Comparison of ENCODE assay signal across 8 mouse cellular contexts in the genomic region with DNA sequence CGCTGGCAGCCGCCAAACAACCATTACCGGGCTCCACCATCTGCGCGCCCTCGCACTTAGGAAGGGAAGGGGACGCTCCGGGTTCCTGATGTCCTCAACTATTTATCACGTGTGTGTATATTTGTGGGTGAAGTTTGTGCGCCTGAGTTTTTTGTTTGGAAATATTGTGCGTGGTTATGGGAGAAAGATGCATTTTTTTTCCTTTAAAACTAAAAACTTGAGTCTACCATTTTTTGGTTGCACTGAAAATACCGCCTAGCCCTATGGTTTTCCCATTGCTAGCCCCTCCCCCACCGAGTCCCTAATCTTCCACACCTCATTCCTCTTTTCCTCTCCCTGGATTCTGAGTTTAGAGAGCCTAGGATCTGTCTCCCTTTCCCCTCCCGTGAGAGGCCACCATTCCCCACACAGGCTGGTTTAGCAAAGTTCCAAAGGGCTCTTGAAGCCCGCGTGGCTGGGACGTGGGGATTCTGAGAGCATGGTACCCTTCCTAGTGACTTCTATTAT. TPM values are rescaled to one million over a fixed set of nuclear protein-coding genes. Genes with fewer than 3 reads are reported as not detected.
A peak's percentile ranks its signal among the peaks of the same experiment; 100 is the strongest.
DNase-seq lines count a peak whose midpoint lies in the region; ATAC-seq and TF ChIP-seq lines count a peak whose summit lies in the region.

No protein-coding gene starts in this region.

- no peaks in the 10 kb centered on the region for H3K27me3 ChIP-seq in hindbrain, postnatal 0 days (ENCODE audit: insufficient read depth, low read length)
- H3K27me3 ChIP-seq in neural tube, embryonic 12.5 days (replicated peaks) = 0 out of 2 replicates have a peak, but pooled peaks cover 3% of the 10 kb centered on the region

- peak overlapping the region; percentile 69 for H3K4me2 ChIP-seq in hindbrain, postnatal 0 days (ENCODE audit: low read depth, low read length)
- peak overlapping the region; percentile 77 for H3K4me2 ChIP-seq in neural tube, embryonic 12.5 days (replicated peaks)

- H3K27ac ChIP-seq in left cerebral cortex, adult 2 months = peak overlapping the region; percentile 76
- H3K27ac ChIP-seq in cortical plate, adult 2 months (ENCODE audit: insufficient read depth, low read length) = no peak overlapping the region
- peak overlapping the region; percentile 83 for H3K27ac ChIP-seq in hindbrain, postnatal 0 days
- peak overlapping the region; percentile 86; the same call in 1 of the 2 replicates for H3K27ac ChIP-seq in neural tube, embryonic 12.5 days

- intact Hi-C loops in left cerebral cortex, adult 2 months (cut with DNase I) = no loop called here
- intact Hi-C loops in left cerebral cortex, postnatal 14 days (cut with DNase I) = loop anchor here (5.0 kb wide), 2 partner anchors 80 to 220 kb away; partner anchors contain the start of gene Dph7

- TF ChIP-seq CTCF in left cerebral cortex, adult 2 months (IDR thresholded peaks at IDR 0.05) = no peak; the same call in 1 of the 2 replicates
- TF ChIP-seq CTCF in cortical plate, adult 2 months (IDR thresholded peaks at IDR 0.05; ENCODE audit: extremely low read depth, insufficient read depth, low read length) = no peak
- no peak for TF ChIP-seq CTCF in hindbrain, postnatal 0 days (IDR thresholded peaks at IDR 0.05; ENCODE audit: low read depth)

- TF ChIP-seq POLR2A in cortical plate, adult 2 months (IDR thresholded peaks at IDR 0.05; ENCODE audit: extremely low read depth, insufficient read depth, low read length) = no peak

- H3K36me3 ChIP-seq in hindbrain, postnatal 0 days (ENCODE audit: insufficient read depth, low read length) = no peaks in the 10 kb centered on the region
- H3K36me3 ChIP-seq in neural tube, embryonic 12.5 days = peaks cover 8% of the 10 kb centered on the region; the same call in 1 of the 2 replicates

- no peak for DNase-seq in left cerebral cortex, adult 2 months (ENCODE audit: extremely low spot score in 1 of 2, low spot score in 2 of 2)
- DNase-seq in left cerebral cortex, postnatal 14 days (ENCODE audit: low spot score in 2 of 2) = no peak
- DNase-seq in hindbrain, postnatal 0 days (ENCODE audit: low spot score) = peak; percentile 63
- DNase-seq in right cerebral cortex, postnatal 25 days = no peak
- DNase-seq in urinary bladder, postnatal 14 days (ENCODE audit: low spot score) = no peak

- no peaks in the 10 kb centered on the region for H3K9me3 ChIP-seq in hindbrain, postnatal 0 days (ENCODE audit: low read length)
- H3K9me3 ChIP-seq in neural tube, embryonic 12.5 days = no peaks in the 10 kb centered on the region

- no peak for ATAC-seq in hindbrain, postnatal 0 days
- no peak for ATAC-seq in neural tube, embryonic 12.5 days (ENCODE audit: low FRiP score, low read depth)
- ATAC-seq in inflammation-experienced regulatory T-cells, adult 6 months = no peak

- 1% methylated on average over 17 of the region's 17 CpGs for WGBS in hindbrain, postnatal 0 days
- WGBS in neural tube, embryonic 12.5 days = under 1% methylated on average over 17 of the region's 17 CpGs

- H3K9ac ChIP-seq in hindbrain, postnatal 0 days (replicated peaks; ENCODE audit: low read length) = peak overlapping the region; percentile 65
- H3K9ac ChIP-seq in neural tube, embryonic 12.5 days = peak overlapping the region; percentile 92

- H3K4me1 ChIP-seq in cortical plate, adult 2 months (ENCODE audit: control insufficient read depth, insufficient read depth, low read length) = peaks cover 6% of the 10 kb centered on the region; the same call in 1 of the 2 replicates
- H3K4me1 ChIP-seq in hindbrain, postnatal 0 days (ENCODE audit: insufficient read depth, low read length) = peaks cover 24% of the 10 kb centered on the region
- H3K4me1 ChIP-seq in neural tube, embryonic 12.5 days = peaks cover 70% of the 10 kb centered on the region

- peak overlapping the region; percentile 54 for H3K4me3 ChIP-seq in left cerebral cortex, adult 2 months
- H3K4me3 ChIP-seq in cortical plate, adult 2 months (ENCODE audit: insufficient read depth, low read length) = peak overlapping the region; percentile 46
- H3K4me3 ChIP-seq in hindbrain, postnatal 0 days (ENCODE audit: low read length) = peak overlapping the region; percentile 72
- H3K4me3 ChIP-seq in neural tube, embryonic 12.5 days = peak overlapping the region; percentile 82

RNA-seq across cellular contexts. Expression of gene Nrarp, which starts 1.4 kb away (rescaled TPM):
- total RNA-seq in left cerebral cortex, adult 2 months (2021) = 10 to 100 TPM; 20.2 to 21.7 TPM
- total RNA-seq in left cerebral cortex, postnatal 14 days (2021) = 10 to 100 TPM; 38.6 to 44.9 TPM
- polyA plus RNA-seq in cortical plate, adult 2 months (2012; rRNA removed) = 22.1 and 24.2 TPM in 2 replicates
- total RNA-seq in hindbrain, postnatal 0 days (2014; rRNA removed) = 50.8 and 58.0 TPM in 2 replicates
- 14.2 and 14.7 TPM in 2 replicates for polyA plus RNA-seq in hindbrain, postnatal 0 days (2015; fragmentation: Nextera tagmentation; extraction: Ambion mirVana)
- 96.8 and 97.4 TPM in 2 replicates for polyA plus RNA-seq in neural tube, embryonic 12.5 days (2016; fragmentation: Nextera tagmentation; extraction: Ambion mirVana)
- 1 to 10 TPM in 1 of 3 experiments, under 1 TPM in 2; 0.54 to 1.2 (median 0.59) TPM for polyA plus RNA-seq in inflammation-experienced regulatory T-cells, adult 6 months (2017; shearing (Covaris generic))

RNA-seq across cellular contexts. Expression of gene Tor4a, which starts 14.7 kb away (rescaled TPM):
- total RNA-seq in left cerebral cortex, adult 2 months (2021) = 1 to 10 TPM; 2.0 to 2.2 TPM
- total RNA-seq in left cerebral cortex, postnatal 14 days (2021) = 1 to 10 TPM; 1.7 to 2.6 TPM
- polyA plus RNA-seq in cortical plate, adult 2 months (2012; rRNA removed) = 2.5 TPM in 2 replicates
- total RNA-seq in hindbrain, postnatal 0 days (2014; rRNA removed) = 4.0 and 4.7 TPM in 2 replicates
- polyA plus RNA-seq in hindbrain, postnatal 0 days (2015; fragmentation: Nextera tagmentation; extraction: Ambion mirVana) = 1.2 and 1.9 TPM in 2 replicates
- 1.5 and 1.8 TPM in 2 replicates for polyA plus RNA-seq in neural tube, embryonic 12.5 days (2016; fragmentation: Nextera tagmentation; extraction: Ambion mirVana)
- 10 to 100 TPM; 55.3 to 73.9 (median 67.2) TPM for polyA plus RNA-seq in inflammation-experienced regulatory T-cells, adult 6 months (2017; shearing (Covaris generic))

RNA-seq across cellular contexts. Expression of gene Nelfb, which starts 29.3 kb away (rescaled TPM):
- total RNA-seq in left cerebral cortex, adult 2 months (2021) = 10 to 100 TPM; 53.4 to 64.3 TPM
- 10 to 100 TPM; 49.9 to 52.1 TPM for total RNA-seq in left cerebral cortex, postnatal 14 days (2021)
- polyA plus RNA-seq in cortical plate, adult 2 months (2012; rRNA removed) = 52.0 and 57.5 TPM in 2 replicates
- 90.3 and 117 TPM in 2 replicates for total RNA-seq in hindbrain, postnatal 0 days (2014; rRNA removed)
- polyA plus RNA-seq in hindbrain, postnatal 0 days (2015; fragmentation: Nextera tagmentation; extraction: Ambion mirVana) = 82.0 and 82.8 TPM in 2 replicates
- polyA plus RNA-seq in neural tube, embryonic 12.5 days (2016; fragmentation: Nextera tagmentation; extraction: Ambion mirVana) = 104 and 106 TPM in 2 replicates
- polyA plus RNA-seq in inflammation-experienced regulatory T-cells, adult 6 months (2017; shearing (Covaris generic)) = 10 to 100 TPM; 46.6 to 50.3 (median 47.0) TPM

RNA-seq across cellular contexts. Expression of gene Stpg3, which starts 32.5 kb away (rescaled TPM):
- not detected for total RNA-seq in left cerebral cortex, adult 2 months (2021)
- under 1 TPM; 0.27 to 0.44 TPM for total RNA-seq in left cerebral cortex, postnatal 14 days (2021)
- polyA plus RNA-seq in cortical plate, adult 2 months (2012; rRNA removed) = 0.11 TPM in 1 of 2 replicates, not detected in the other
- not detected in 2 replicates for total RNA-seq in hindbrain, postnatal 0 days (2014; rRNA removed)
- not detected in 2 replicates for polyA plus RNA-seq in hindbrain, postnatal 0 days (2015; fragmentation: Nextera tagmentation; extraction: Ambion mirVana)
- not detected in 2 replicates for polyA plus RNA-seq in neural tube, embryonic 12.5 days (2016; fragmentation: Nextera tagmentation; extraction: Ambion mirVana)
- not detected for polyA plus RNA-seq in inflammation-experienced regulatory T-cells, adult 6 months (2017; shearing (Covaris generic))

RNA-seq across cellular contexts. Expression of gene Fam166a, which starts 36.6 kb away (rescaled TPM):
- total RNA-seq in left cerebral cortex, adult 2 months (2021) = not detected
- not detected for total RNA-seq in left cerebral cortex, postnatal 14 days (2021)
- 0.19 and 0.21 TPM in 2 replicates for polyA plus RNA-seq in cortical plate, adult 2 months (2012; rRNA removed)
- not detected in 2 replicates for total RNA-seq in hindbrain, postnatal 0 days (2014; rRNA removed)
- polyA plus RNA-seq in hindbrain, postnatal 0 days (2015; fragmentation: Nextera tagmentation; extraction: Ambion mirVana) = 0.42 TPM in 1 of 2 replicates, not detected in the other
- not detected in 2 replicates for polyA plus RNA-seq in neural tube, embryonic 12.5 days (2016; fragmentation: Nextera tagmentation; extraction: Ambion mirVana)
- polyA plus RNA-seq in inflammation-experienced regulatory T-cells, adult 6 months (2017; shearing (Covaris generic)) = not detected

Comparison
In these comparisons a context has a peak if more than half of its experiments do, and no peak if none do; other contexts are left out.
1. RNA of gene Tor4a, which starts 14.7 kb away (polyA plus RNA-seq): 55.3 to 73.9 TPM in inflammation-experienced regulatory T-cells, adult 6 months; 2.5 TPM in cortical plate, adult 2 months, 1.5 to 1.8 TPM in neural tube, embryonic 12.5 days and 1.2 to 1.9 TPM in hindbrain, postnatal 0 days; every median in the first group is over 10 times any median in the second.
2. Peak in every context shown above with its lines, with median percentiles within 50 percentile points of each other: H3K4me3 ChIP-seq.